24 mouse cellular contexts compared by ENCODE assay signal in the genomic region with DNA sequence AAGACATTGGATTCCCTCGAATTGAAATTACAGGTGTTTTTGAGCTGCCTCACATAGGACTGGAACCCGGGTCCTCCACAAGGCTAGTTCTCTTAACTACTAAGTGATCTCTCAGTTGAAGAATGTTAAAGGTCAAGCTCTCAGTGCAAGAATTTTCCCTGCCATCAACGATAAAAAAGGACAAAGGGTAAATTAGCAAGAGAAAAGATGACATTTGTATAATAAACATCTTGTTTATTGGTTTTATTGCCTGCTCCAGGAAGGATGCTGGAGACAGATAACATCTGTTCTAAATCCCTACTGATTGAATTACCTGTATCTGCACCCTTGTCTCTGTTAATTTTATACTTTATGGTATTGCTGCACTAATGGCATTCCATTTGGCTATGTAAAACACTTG. TPM values are rescaled to one million over a fixed set of nuclear protein-coding genes. Genes with fewer than 3 reads are reported as not detected.
"Had no signal": no experiment of that assay in that cellular context is flagged by ENCODE, and none has a peak within 500 bp of the region (broad histone marks: within the 10 kb centered on the region; RNA-seq: fewer than 3 reads in every experiment).

No protein-coding gene starts in this region.

- H3K36me3 ChIP-seq: neural tube, embryonic 15.5 days; stomach, embryonic 15.5 days had no signal

- DNase-seq: kidney, adult 11 months; kidney, adult 8-10 months; kidney, postnatal 10 days; kidney, postnatal 36 days; lung, adult 2 months; lung, postnatal 14 days; right cerebral cortex, adult 18-20 months; right cerebral cortex, postnatal 14 days; right cerebral cortex, postnatal 4 days; thymus, adult 2 months; thymus, postnatal 14 days; thymus, postnatal 4 days had no signal

- H3K4me3 ChIP-seq: neural tube, embryonic 12.5 days had no signal

- H3K27me3 ChIP-seq: kidney, embryonic 15.5 days; limb, embryonic 13.5 days; midbrain, embryonic 12.5 days; midbrain, embryonic 15.5 days; neural tube, embryonic 12.5 days; neural tube, embryonic 15.5 days; stomach, embryonic 15.5 days had no signal

- H3K27ac ChIP-seq: kidney, embryonic 15.5 days; limb, embryonic 13.5 days; macrophage; midbrain, embryonic 12.5 days; midbrain, embryonic 15.5 days; neural tube, embryonic 12.5 days; neural tube, embryonic 15.5 days; stomach, embryonic 15.5 days had no signal

- H3K9me3 ChIP-seq: kidney, embryonic 15.5 days; limb, embryonic 10.5 days; limb, embryonic 13.5 days; midbrain, embryonic 12.5 days; midbrain, embryonic 15.5 days; neural tube, embryonic 12.5 days; neural tube, embryonic 15.5 days; stomach, embryonic 15.5 days had no signal

- ATAC-seq: midbrain, embryonic 15.5 days had no signal

- H3K9ac ChIP-seq: kidney, embryonic 15.5 days; midbrain, embryonic 12.5 days; midbrain, embryonic 15.5 days; neural tube, embryonic 12.5 days; neural tube, embryonic 15.5 days; stomach, embryonic 15.5 days had no signal

RNA-seq across cellular contexts. Expression of gene Tmprss5, which starts 27.0 kb away (rescaled TPM):
- total RNA-seq: liver, adult 2 months; megakaryocyte, adult 5-6 weeks had no signal
- polyA plus RNA-seq: limb, embryonic 10.5 days; liver, adult 2 months; liver, embryonic 16.5 days; macrophage had no signal
